Mouse (Mus musculus) forebrain, embryonic 14.5 days (tissue): Measurements from ENCODE around the gene Sdk2. TPM values are rescaled to one million over a fixed set of nuclear protein-coding genes. Genes with fewer than 3 reads are reported as not detected.
A peak's percentile ranks its signal among the peaks of the same experiment; 100 is the strongest.

ENCODE experiments used
- ATAC-seq: fragments of 200-750 bp; cut with Nextera tagmentation; 2 replicates; pipeline ENCODE4 v1.8.0; 2017; ENCODE audit warnings: mild to moderate bottlenecking, moderate library complexity
- DNase-seq: peaks from one replicate; pipeline ENCODE4 v3.0.0-alpha.2; 2015; ENCODE audit warnings: low spot score
- H3K27ac ChIP-seq: fragments of 300-500 bp; sonication (generic); 2 replicates; pipeline ENCODE4 v1.5.1; 2014; ENCODE audit warnings: low read depth, mild to moderate bottlenecking, control low read depth, low read length, moderate library complexity
- H3K27me3 ChIP-seq: fragments of 300-500 bp; sonication (generic); replicated peaks from 2 replicates; pipeline ENCODE4 v1.6.1; 2014; ENCODE audit warnings: low read length, control low read depth, mixed read lengths; ENCODE audit not compliant: control insufficient read depth, insufficient read depth
- H3K36me3 ChIP-seq: fragments of 300-500 bp; sonication (generic); 2 replicates; pipeline ENCODE4 v1.6.1; 2014; ENCODE audit warnings: low read length, control low read depth; ENCODE audit not compliant: control insufficient read depth, insufficient read depth
- H3K4me1 ChIP-seq: fragments of 300-500 bp; sonication (generic); 2 replicates; pipeline ENCODE4 v1.6.1; 2014; ENCODE audit warnings: antibody characterized with exemption, low read length, control low read depth; ENCODE audit not compliant: control insufficient read depth, insufficient read depth
- H3K4me2 ChIP-seq: fragments of 300-500 bp; sonication (generic); 2 replicates; pipeline ENCODE4 v1.6.1; 2014; ENCODE audit warnings: mild to moderate bottlenecking, control low read depth, low read length
- H3K4me3 ChIP-seq: fragments of 300-500 bp; sonication (generic); 2 replicates; pipeline ENCODE4 v1.5.1; 2014; ENCODE audit warnings: low read depth, low read length, control low read depth
- H3K9ac ChIP-seq: fragments of 300-500 bp; sonication (generic); 2 replicates; pipeline ENCODE4 v1.6.1; 2014; ENCODE audit warnings: mild to moderate bottlenecking, low read length, control low read depth, moderate library complexity
- H3K9me3 ChIP-seq: fragments of 300-500 bp; sonication (generic); replicated peaks from 2 replicates; pipeline ENCODE4 v1.6.1; 2016; ENCODE audit warnings: low read length, control low read depth, mixed read lengths; ENCODE audit not compliant: control insufficient read depth
- WGBS: fragments of 180-500 bp; shearing (Covaris S2); extraction: QIAGEN DNeasy Blood & Tissue Kit; methylation state at CpG from one replicate; pipeline ENCODE4 v1.1.7; 2014; 5-methylcytosine and 5-hydroxymethylcytosine counted together
- polyA plus RNA-seq: library from polyadenylated mRNA; unstranded; fragments of >200 nt; fragmentation: Nextera tagmentation; extraction: Ambion mirVana; gene quantifications from 2 replicates; pipeline ENCODE4 v1.2.1, GENCODE M21; 2014

Sdk2 gene
- 1.1 and 1.6 TPM in 2 replicates for polyA plus RNA-seq

GRCm38 (mm10) chr11:114066951-114067762 is at the start of gene Sdk2:
Gene Sdk2 (minus strand): TSS chr11:114067046.
- peak within 1 kb of the TSS; percentile 59 for H3K4me3 ChIP-seq
- peak within 1 kb of the TSS; percentile 98 for H3K4me2 ChIP-seq
- no peaks in the 10 kb centered on the region for H3K36me3 ChIP-seq
- ATAC-seq (peak; percentile 87), DNase-seq (peak; percentile 83)
- peaks cover 25% of the 10 kb centered on the region for H3K4me1 ChIP-seq
- H3K9me3 ChIP-seq, result no peaks in the 10 kb centered on the region
- H3K27me3 ChIP-seq, result peaks cover 26% of the 10 kb centered on the region
- peak within 1 kb of the TSS; percentile 80 for H3K27ac ChIP-seq
- H3K9ac ChIP-seq, result peak within 1 kb of the TSS; percentile 78
- 2% methylated on average over 31 of the region's 52 CpGs for WGBS

GRCm38 (mm10) chr11:114115077-114115476 is 48.2 kb upstream of the Sdk2 start:
- Histone ChIP-seq H3K4me1 (peaks cover 7% of the 10 kb centered on the region; the same call in 1 of the 2 replicates), H3K9me3 (no peaks in the 10 kb centered on the region), H3K4me3 (no peak overlapping the region), H3K27me3 (no peaks in the 10 kb centered on the region), H3K9ac (no peak overlapping the region), H3K27ac (no peak overlapping the region), H3K4me2 (no peak overlapping the region), H3K36me3 (no peaks in the 10 kb centered on the region)
- 63% methylated on average over 13 of the region's 13 CpGs for WGBS
- DNase-seq, result no peak
- no peak for ATAC-seq

DNA sequence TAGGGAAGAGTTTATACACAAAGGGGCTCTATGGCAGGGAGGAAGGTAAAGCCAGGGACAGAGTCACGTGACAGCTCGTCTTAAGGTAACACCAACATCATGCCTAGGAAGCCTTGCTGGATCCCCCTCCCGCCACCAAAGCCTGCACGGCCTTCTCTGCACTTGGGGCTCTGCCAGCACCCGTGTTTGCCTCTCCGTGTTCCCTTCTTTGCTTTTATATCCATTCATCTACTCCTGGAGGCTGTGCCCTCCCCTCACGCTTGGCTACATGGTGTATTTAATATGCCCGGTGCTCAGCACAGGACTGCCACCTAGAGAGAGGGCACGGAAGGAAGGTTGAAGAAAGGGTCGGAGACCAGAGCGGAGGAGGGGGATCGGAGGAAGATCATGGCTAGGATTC is 47.8 kb upstream of the Sdk2 start:
- Histone ChIP-seq H3K9me3 (no peaks in the 10 kb centered on the region), H3K4me3 (no peak overlapping the region), H3K9ac (no peak overlapping the region), H3K36me3 (no peaks in the 10 kb centered on the region), H3K4me2 (no peak overlapping the region), H3K27ac (no peak overlapping the region), H3K27me3 (no peaks in the 10 kb centered on the region), H3K4me1 (peaks cover 7% of the 10 kb centered on the region; the same call in 1 of the 2 replicates)
- DNase-seq (peak; percentile 30), ATAC-seq (no peak)
- WGBS, result 57% methylated on average over 12 of the region's 12 CpGs

- no peaks in the 10 kb centered on the region for H3K9me3 ChIP-seq
- no peak overlapping the region for H3K9ac ChIP-seq
- no peak for ATAC-seq
- WGBS, result 19% methylated on average over 3 of the region's 3 CpGs
- H3K4me2 ChIP-seq, result no peak overlapping the region
- no peaks in the 10 kb centered on the region for H3K27me3 ChIP-seq
- H3K4me1 ChIP-seq, result peaks cover 3% of the 10 kb centered on the region; the same call in 1 of the 2 replicates
- DNase-seq, result peak; percentile 25
- no peak overlapping the region for H3K27ac ChIP-seq
- H3K36me3 ChIP-seq, result no peaks in the 10 kb centered on the region
- H3K4me3 ChIP-seq, result no peak overlapping the region
Measured at GRCm38 (mm10) chr11:114110851-114111250, 44.0 kb upstream of the Sdk2 start.

DNA sequence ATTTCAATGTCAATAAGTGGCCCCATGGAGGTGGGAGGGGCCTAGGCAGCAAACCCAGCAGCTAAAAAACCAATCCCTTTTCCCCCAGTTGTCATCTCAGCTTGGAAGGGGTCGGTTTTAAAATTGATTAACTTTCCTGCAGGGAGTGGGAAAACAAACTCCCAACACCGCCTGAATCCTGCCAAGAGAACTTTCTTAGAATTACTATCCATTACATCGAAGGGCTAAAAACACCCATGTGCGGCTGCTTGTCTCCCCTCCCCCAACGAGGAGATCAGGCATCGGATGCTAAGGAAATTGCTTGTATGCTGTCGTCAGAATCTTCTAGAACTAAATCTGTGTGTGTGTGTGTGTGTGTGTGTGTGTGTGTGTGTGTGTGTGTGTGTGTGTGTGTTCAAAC is 26.8 kb upstream of the Sdk2 start:
- H3K9ac ChIP-seq, result no peak overlapping the region
- 67% methylated on average over 7 of the region's 7 CpGs for WGBS
- DNase-seq, result no peak
- no peak overlapping the region for H3K27ac ChIP-seq
- no peak overlapping the region for H3K4me2 ChIP-seq
- no peaks in the 10 kb centered on the region for H3K27me3 ChIP-seq
- no peak for ATAC-seq
- no peaks in the 10 kb centered on the region for H3K9me3 ChIP-seq
- H3K36me3 ChIP-seq, result no peaks in the 10 kb centered on the region
- no peaks in the 10 kb centered on the region for H3K4me1 ChIP-seq
- no peak overlapping the region for H3K4me3 ChIP-seq

- H3K27ac ChIP-seq, result no peak overlapping the region
- H3K4me3 ChIP-seq, result no peak overlapping the region
- no peaks in the 10 kb centered on the region for H3K27me3 ChIP-seq
- ATAC-seq (no peak), DNase-seq (no peak)
- no peak overlapping the region for H3K9ac ChIP-seq
- H3K9me3 ChIP-seq, result no peaks in the 10 kb centered on the region
- no peaks in the 10 kb centered on the region for H3K36me3 ChIP-seq
- H3K4me2 ChIP-seq, result no peak overlapping the region
- H3K4me1 ChIP-seq, result no peaks in the 10 kb centered on the region
- 74% methylated on average over 7 of the region's 7 CpGs for WGBS
Measured at GRCm38 (mm10) chr11:114093175-114093574, 26.3 kb upstream of the Sdk2 start.

- H3K4me3 ChIP-seq, result no peak overlapping the region
- H3K4me1 ChIP-seq, result no peaks in the 10 kb centered on the region
- H3K27me3 ChIP-seq, result no peaks in the 10 kb centered on the region
- 31% methylated on average over 9 of the region's 9 CpGs for WGBS
- no peaks in the 10 kb centered on the region for H3K36me3 ChIP-seq
- no peaks in the 10 kb centered on the region for H3K9me3 ChIP-seq
- ATAC-seq (no peak), DNase-seq (peak; percentile 57)
- no peak overlapping the region for H3K27ac ChIP-seq
- H3K9ac ChIP-seq, result no peak overlapping the region
- no peak overlapping the region for H3K4me2 ChIP-seq
Measured at GRCm38 (mm10) chr11:114080606-114081005, 13.8 kb upstream of the Sdk2 start.

DNA sequence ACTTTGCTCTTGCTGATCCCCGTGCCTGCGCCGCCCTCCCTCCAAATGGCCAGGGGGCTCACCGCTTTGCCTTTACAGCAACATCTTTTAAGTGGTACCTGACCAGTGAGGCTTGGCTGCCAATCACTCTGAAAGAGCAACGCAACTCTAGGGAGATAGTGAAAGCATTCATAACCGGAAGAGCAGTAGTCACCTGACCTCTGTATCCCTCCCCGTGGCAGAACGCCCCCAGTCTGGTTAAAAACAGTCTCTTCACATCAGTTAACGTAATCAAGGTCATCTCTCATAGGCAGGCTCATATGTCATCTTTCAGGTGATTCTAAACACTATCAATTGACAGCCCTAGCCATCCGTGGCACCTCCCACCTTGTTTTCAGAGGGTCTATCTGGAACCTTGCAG is 5.8 kb upstream of the Sdk2 start:
- Histone ChIP-seq H3K36me3 (no peaks in the 10 kb centered on the region), H3K4me1 (peaks cover 8% of the 10 kb centered on the region; the same call in 1 of the 2 replicates), H3K4me3 (no peak overlapping the region), H3K27ac (no peak overlapping the region), H3K4me2 (no peak overlapping the region), H3K9ac (no peak overlapping the region), H3K9me3 (no peaks in the 10 kb centered on the region), H3K27me3 (0 out of 2 replicates have a peak, but pooled peaks cover 5% of the 10 kb centered on the region)
- no peak for DNase-seq
- 86% methylated on average over 10 of the region's 10 CpGs for WGBS
- ATAC-seq, result no peak

DNA sequence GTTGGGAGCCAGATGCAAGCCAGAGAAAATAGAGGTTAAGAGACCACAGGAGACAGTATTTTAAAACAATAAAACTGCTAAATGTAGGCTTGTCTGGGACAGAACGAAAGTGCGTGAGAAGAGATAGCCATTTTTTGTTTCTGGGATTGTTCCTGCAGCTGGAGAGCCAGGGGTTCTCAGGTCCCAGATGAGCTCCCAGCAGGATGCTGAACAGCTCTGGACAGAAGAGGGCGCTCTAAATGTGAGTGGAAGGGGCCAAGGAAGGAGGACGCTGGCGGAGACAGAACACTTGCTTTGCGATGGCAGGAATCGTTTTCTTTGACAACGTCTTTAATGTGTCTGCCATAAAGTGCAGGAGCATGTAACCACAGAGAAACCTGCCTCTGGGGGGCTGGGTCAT is 5.2 kb upstream of the Sdk2 start:
- 31% methylated on average over 8 of the region's 8 CpGs for WGBS
- DNase-seq, result no peak

More for the DNA sequence above, 5.2 kb upstream of the Sdk2 start:
- Histone ChIP-seq H3K36me3 (no peaks in the 10 kb centered on the region), H3K9ac (no peak overlapping the region), H3K4me1 (peaks cover 8% of the 10 kb centered on the region; the same call in 1 of the 2 replicates), H3K9me3 (no peaks in the 10 kb centered on the region), H3K27ac (no peak overlapping the region), H3K4me3 (no peak overlapping the region), H3K27me3 (0 out of 2 replicates have a peak, but pooled peaks cover 5% of the 10 kb centered on the region), H3K4me2 (no peak overlapping the region)
- ATAC-seq, result no peak
